In genomic region chr15:25932497-25932896, GRCm38 (mm10) we compare ENCODE assay signal across 13 mouse cellular contexts. TPM values are rescaled to one million over a fixed set of nuclear protein-coding genes. Genes with fewer than 3 reads are reported as not detected.
DNase-seq lines count a peak whose midpoint lies in the region; ATAC-seq and TF ChIP-seq lines count a peak whose summit lies in the region.
"Had no signal": no experiment of that assay in that cellular context is flagged by ENCODE, and none has a peak within 500 bp of the region (broad histone marks: within the 10 kb centered on the region; RNA-seq: fewer than 3 reads in every experiment).

No protein-coding gene starts in this region.

- H3K27ac ChIP-seq in heart, postnatal 0 days (ENCODE audit: low read depth): peak overlapping the region; percentile 97
- peak overlapping the region; percentile 32 for H3K27ac ChIP-seq in testis, adult 2 months (ENCODE audit: control insufficient read depth, insufficient read depth, low read depth, low read length)
- H3K27ac ChIP-seq in intestine, embryonic 15.5 days: peak overlapping the region; percentile 75
- H3K27ac ChIP-seq: midbrain, embryonic 13.5 days had no signal

- TF ChIP-seq POLR2A in testis, adult 2 months (IDR thresholded peaks at IDR 0.05; ENCODE audit: control insufficient read depth, low read depth, low read length): no peak

- intact Hi-C loops in heart, postnatal 14 days (cut with DNase I): no loop called here

- H3K36me3 ChIP-seq in heart, postnatal 0 days (replicated peaks; ENCODE audit: control insufficient read depth, insufficient read depth, low read length): no peaks in the 10 kb centered on the region
- no peaks in the 10 kb centered on the region for H3K36me3 ChIP-seq in testis, adult 2 months (ENCODE audit: control insufficient read depth, insufficient read depth, low read length)
- H3K36me3 ChIP-seq in intestine, embryonic 15.5 days: no peaks in the 10 kb centered on the region
- H3K36me3 ChIP-seq: embryonic facial prominence, embryonic 13.5 days; forebrain, embryonic 10.5 days; limb, embryonic 10.5 days; liver, embryonic 15.5 days; midbrain, embryonic 13.5 days had no signal

- 0 out of 2 replicates have a peak overlapping the region, but pooled peaks have one; percentile 43 for H3K9ac ChIP-seq in heart, postnatal 0 days (replicated peaks; ENCODE audit: low read depth, low read length)
- H3K9ac ChIP-seq in intestine, embryonic 15.5 days: no peak overlapping the region
- H3K9ac ChIP-seq: embryonic facial prominence, embryonic 13.5 days; liver, embryonic 15.5 days; midbrain, embryonic 13.5 days had no signal

- ATAC-seq in heart, postnatal 0 days (ENCODE audit: insufficient read depth, low read depth): no peak
- ATAC-seq in intestine, embryonic 15.5 days: peak; percentile 54
- ATAC-seq: midbrain, embryonic 13.5 days had no signal

- H3K4me1 ChIP-seq in heart, postnatal 0 days (ENCODE audit: control insufficient read depth, insufficient read depth): peaks cover 52% of the 10 kb centered on the region
- no peaks in the 10 kb centered on the region for H3K4me1 ChIP-seq in testis, adult 2 months (ENCODE audit: control insufficient read depth, insufficient read depth, low read length)
- 0 out of 2 replicates have a peak, but pooled peaks cover 2% of the 10 kb centered on the region for H3K4me1 ChIP-seq in intestine, embryonic 15.5 days (replicated peaks)

- 52% methylated on average over 9 of the region's 9 CpGs for WGBS in heart, postnatal 0 days
- WGBS in intestine, embryonic 15.5 days: 59% methylated on average over 9 of the region's 9 CpGs

- TF ChIP-seq CTCF in heart, postnatal 0 days (IDR thresholded peaks at IDR 0.05; ENCODE audit: low read depth): no peak
- TF ChIP-seq CTCF in testis, adult 2 months (IDR thresholded peaks at IDR 0.05; ENCODE audit: control insufficient read depth, insufficient read depth, insufficient replicate concordance, low read depth, low read length): no peak

- H3K4me2 ChIP-seq in heart, postnatal 0 days (ENCODE audit: low read depth, low read length): no peak overlapping the region
- 0 out of 2 replicates have a peak overlapping the region, but pooled peaks have one; percentile 11 for H3K4me2 ChIP-seq in intestine, embryonic 15.5 days (replicated peaks)
- H3K4me2 ChIP-seq: embryonic facial prominence, embryonic 13.5 days; midbrain, embryonic 13.5 days had no signal

- DNase-seq in heart, postnatal 0 days (ENCODE audit: low spot score): no peak
- no peak for DNase-seq in heart, postnatal 14 days
- no peak for DNase-seq in testis, postnatal 10 days (ENCODE audit: low spot score)
- no peak for DNase-seq in B cell, adult 2 months
- no peak for DNase-seq in thymus, postnatal 0 days (ENCODE audit: low spot score)
- DNase-seq: right cerebral cortex, adult 18-20 months had no signal

- TF ChIP-seq EP300 in heart, postnatal 0 days (IDR thresholded peaks at IDR 0.05; ENCODE audit: low read depth): no peak

- no peaks in the 10 kb centered on the region for H3K9me3 ChIP-seq in heart, postnatal 0 days (replicated peaks; ENCODE audit: control insufficient read depth, low read length)
- H3K9me3 ChIP-seq in intestine, embryonic 15.5 days: no peaks in the 10 kb centered on the region
- H3K9me3 ChIP-seq: embryonic facial prominence, embryonic 13.5 days; forebrain, embryonic 10.5 days; limb, embryonic 10.5 days; liver, embryonic 15.5 days; midbrain, embryonic 13.5 days had no signal

- H3K27me3 ChIP-seq in heart, postnatal 0 days (ENCODE audit: control insufficient read depth, insufficient read depth, low read length): no peaks in the 10 kb centered on the region
- no peaks in the 10 kb centered on the region for H3K27me3 ChIP-seq in testis, adult 2 months (ENCODE audit: control insufficient read depth, insufficient read depth, low read length)
- H3K27me3 ChIP-seq in intestine, embryonic 15.5 days (replicated peaks): no peaks in the 10 kb centered on the region
- H3K27me3 ChIP-seq: embryonic facial prominence, embryonic 13.5 days; liver, embryonic 15.5 days; midbrain, embryonic 13.5 days had no signal

- H3K4me3 ChIP-seq in heart, postnatal 0 days (ENCODE audit: low read depth, low read length): no peak overlapping the region
- no peak overlapping the region for H3K4me3 ChIP-seq in testis, adult 2 months (ENCODE audit: control insufficient read depth, low read depth, low read length)
- no peak overlapping the region for H3K4me3 ChIP-seq in intestine, embryonic 15.5 days (replicated peaks)
- H3K4me3 ChIP-seq: embryonic facial prominence, embryonic 13.5 days; forebrain, embryonic 10.5 days; limb, embryonic 10.5 days; liver, embryonic 15.5 days; midbrain, embryonic 13.5 days had no signal

RNA-seq across cellular contexts. Expression of gene Zfp622, which starts 51.7 kb away (rescaled TPM):
- 9.2 and 16.9 TPM in 2 replicates for total RNA-seq in heart, postnatal 0 days (2014; rRNA removed; ENCODE audit: low replicate concordance)
- 10.1 and 11.0 TPM in 2 replicates for polyA plus RNA-seq in heart, postnatal 0 days (2015; fragmentation: Nextera tagmentation; extraction: Ambion mirVana)
- 10 to 100 TPM; 19.5 to 21.1 TPM for total RNA-seq in heart, postnatal 14 days (2021)
- polyA plus RNA-seq in testis, adult 2 months (2012; rRNA removed): 6.5 and 6.8 TPM in 2 replicates
- polyA plus RNA-seq in intestine, embryonic 15.5 days (2015; fragmentation: Nextera tagmentation; extraction: Ambion mirVana): 31.8 and 34.9 TPM in 2 replicates
- polyA plus RNA-seq in thymus, postnatal 0 days (2015; fragmentation: Nextera tagmentation; extraction: Ambion mirVana): 24.9 and 34.6 TPM in 2 replicates

Comparison
In these comparisons a context has a peak if more than half of its experiments do, and no peak if none do; other contexts are left out.
1. H3K27ac ChIP-seq: peak in every context shown above with its lines; median percentile 97 in heart, postnatal 0 days; 75 in intestine, embryonic 15.5 days; 32 in testis, adult 2 months.